In genomic region chr4:12662683-12663082, GRCm38 (mm10) we compare ENCODE assay signal across 26 mouse cellular contexts.
"Had no signal": no experiment of that assay in that cellular context is flagged by ENCODE, and none has a peak within 500 bp of the region (broad histone marks: within the 10 kb centered on the region; RNA-seq: fewer than 3 reads in every experiment).

No protein-coding gene starts in this region.

- DNase-seq: gastrocnemius, adult 2 months; gastrocnemius, postnatal 10 days; gastrocnemius, postnatal 25 days; heart, adult 18-20 months; heart, postnatal 10 days; heart, postnatal 4 days; kidney, adult 18-20 months; kidney, adult 8-10 months; kidney, postnatal 10 days; kidney, postnatal 25 days; kidney, postnatal 4 days; liver had no signal

- H3K27ac ChIP-seq: gastrocnemius, adult 2 months; heart, embryonic 10.5 days; hindbrain, embryonic 10.5 days; hindbrain, embryonic 12.5 days; hindbrain, embryonic 14.5 days; intestine, embryonic 15.5 days; layer of hippocampus, adult 2 months; left cerebral cortex, adult 2 months; limb, embryonic 10.5 days; limb, embryonic 12.5 days had no signal

- H3K27me3 ChIP-seq: heart, embryonic 12.5 days; hindbrain, embryonic 12.5 days; intestine, embryonic 15.5 days; limb, embryonic 12.5 days had no signal

- H3K4me2 ChIP-seq: heart, embryonic 12.5 days; hindbrain, embryonic 12.5 days; hindbrain, embryonic 14.5 days; intestine, embryonic 15.5 days; limb, embryonic 12.5 days; liver, embryonic 11.5 days had no signal

- H3K4me3 ChIP-seq: gastrocnemius, adult 2 months; heart, embryonic 10.5 days; heart, embryonic 12.5 days; hindbrain, embryonic 10.5 days; hindbrain, embryonic 12.5 days; intestine, embryonic 15.5 days; layer of hippocampus, adult 2 months; left cerebral cortex, adult 2 months; limb, embryonic 10.5 days; limb, embryonic 12.5 days had no signal

- ATAC-seq: hindbrain, embryonic 16.5 days; inflammation-experienced regulatory T-cells, adult 6 months; intestine, embryonic 15.5 days; intestine, postnatal 0 days had no signal

- H3K4me1 ChIP-seq: heart, embryonic 10.5 days; heart, embryonic 12.5 days; intestine, embryonic 15.5 days; limb, embryonic 10.5 days; limb, embryonic 12.5 days had no signal

- H3K9ac ChIP-seq: heart, embryonic 12.5 days; hindbrain, embryonic 12.5 days; hindbrain, embryonic 14.5 days; intestine, embryonic 15.5 days; limb, embryonic 12.5 days had no signal

- H3K36me3 ChIP-seq: heart, embryonic 10.5 days; heart, embryonic 12.5 days; hindbrain, embryonic 10.5 days; hindbrain, embryonic 12.5 days; intestine, embryonic 15.5 days; limb, embryonic 10.5 days; limb, embryonic 12.5 days had no signal

- H3K9me3 ChIP-seq: heart, embryonic 10.5 days; heart, embryonic 12.5 days; hindbrain, embryonic 10.5 days; hindbrain, embryonic 12.5 days; intestine, embryonic 15.5 days; limb, embryonic 10.5 days; limb, embryonic 12.5 days had no signal
